Mouse (Mus musculus): Measurements from ENCODE around the gene Tagap1. TPM values are rescaled to one million over a fixed set of nuclear protein-coding genes. Genes with fewer than 3 reads are reported as not detected.
"Not testable (repeated sequence)": the region's sequence is repeated elsewhere in the genome, so short reads cannot be mapped to it uniquely, and the experiment has no call there.

Tagap1 gene
- polyA plus RNA-seq, 1 experiment = 12.8 TPM

DNA sequence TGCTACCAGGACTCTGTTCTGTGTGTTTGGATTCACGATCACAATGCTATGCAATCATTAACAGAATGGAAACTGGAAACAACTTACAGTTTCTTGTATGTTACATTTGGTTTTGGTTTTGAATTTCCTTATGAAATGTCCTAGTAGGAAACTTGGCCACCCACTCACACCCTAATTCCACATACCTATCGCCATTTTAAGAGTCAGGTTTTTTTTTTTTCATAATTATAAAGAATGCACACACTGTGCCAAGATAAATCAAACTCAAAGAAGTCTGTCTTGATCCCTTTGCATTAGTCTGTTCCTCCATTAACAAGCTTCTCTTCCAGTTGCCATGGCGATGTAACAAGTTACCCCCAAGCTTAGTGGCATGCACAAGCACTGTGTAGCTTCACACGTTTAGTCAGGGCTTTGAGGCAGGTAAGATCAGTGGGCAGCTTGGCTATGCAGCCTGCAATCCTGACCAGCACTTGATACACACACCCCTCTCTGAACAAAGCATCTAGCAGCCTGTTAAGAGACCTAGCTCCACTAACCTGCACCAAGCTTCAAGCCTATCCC is 12.0 kb upstream of the Tagap1 start:
- not testable (repeated sequence) for H3K4me3 ChIP-seq (ENCODE audit: insufficient read depth, low read length); H3K27ac ChIP-seq (ENCODE audit: insufficient read depth, low read depth, low read length); H3K4me1 ChIP-seq (ENCODE audit: control insufficient read depth, insufficient read depth, low read length)

- not testable (repeated sequence) for H3K27ac ChIP-seq (ENCODE audit: insufficient read depth, low read depth, low read length); H3K4me1 ChIP-seq (ENCODE audit: control insufficient read depth, insufficient read depth, low read length); H3K4me3 ChIP-seq (ENCODE audit: insufficient read depth, low read length)
These were observed 10.3 kb upstream of the Tagap1 start for GRCm38 (mm10) chr17:6971238-6971637.

- H3K4me1 ChIP-seq (ENCODE audit: control insufficient read depth, insufficient read depth, low read length); H3K4me3 ChIP-seq (ENCODE audit: insufficient read depth, low read length); H3K27ac ChIP-seq (ENCODE audit: insufficient read depth, low read depth, low read length): not testable (repeated sequence)
These were observed 9.4 kb upstream of the Tagap1 start, which contains the start of gene Rnaset2b for GRCm38 (mm10) chr17:6970334-6970733. Gene Rnaset2b, plus strand, starts transcription at chr17:6970634.

DNA sequence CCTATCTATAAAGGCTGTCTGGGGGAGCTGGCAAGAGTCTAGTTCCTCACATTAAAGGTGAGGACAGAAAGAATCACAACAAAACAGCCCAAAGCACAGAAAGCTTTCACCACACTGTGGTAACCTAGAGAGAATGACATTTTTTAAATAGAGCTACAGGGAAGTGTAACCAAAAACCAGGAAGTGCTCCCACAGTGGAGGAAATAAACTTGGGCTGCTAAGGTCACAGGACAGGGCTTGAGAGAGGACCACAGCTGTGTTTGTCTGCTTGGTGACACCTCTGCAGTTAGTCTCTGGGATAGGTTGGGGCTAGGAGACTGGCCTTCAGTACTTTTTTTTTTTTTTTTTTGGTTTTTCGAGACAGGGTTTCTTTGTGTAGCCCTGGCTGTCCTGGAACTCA is 6.7 kb upstream of the Tagap1 start:
- not testable (repeated sequence) for H3K4me1 ChIP-seq (ENCODE audit: control insufficient read depth, insufficient read depth, low read length); H3K4me3 ChIP-seq (ENCODE audit: insufficient read depth, low read length)
- peak overlapping the region; percentile 40 for H3K27ac ChIP-seq (ENCODE audit: insufficient read depth, low read depth, low read length)

DNA sequence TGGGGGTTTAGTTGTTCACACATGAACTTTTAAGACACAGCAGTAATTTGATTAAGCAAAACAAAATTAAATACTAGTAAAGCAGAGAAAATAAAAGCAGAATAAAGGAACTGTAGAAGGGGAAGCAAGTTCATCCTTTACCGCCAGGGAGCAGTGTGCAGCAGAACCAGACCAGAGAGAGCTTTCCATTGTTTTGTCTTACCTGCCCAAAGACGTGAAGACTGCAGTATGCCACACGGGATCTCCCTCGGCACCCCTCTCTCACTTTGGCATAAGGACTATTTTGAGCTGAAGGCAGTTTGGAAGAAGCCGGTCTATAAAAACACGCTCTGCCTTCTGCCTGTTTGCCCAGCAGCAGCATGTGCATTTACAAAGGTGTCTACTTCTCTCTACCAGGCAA is 4.4 kb upstream of the Tagap1 start:
- H3K27ac ChIP-seq (ENCODE audit: insufficient read depth, low read depth, low read length); H3K4me1 ChIP-seq (ENCODE audit: control insufficient read depth, insufficient read depth, low read length); H3K4me3 ChIP-seq (ENCODE audit: insufficient read depth, low read length): not testable (repeated sequence)

- H3K4me3 ChIP-seq (ENCODE audit: insufficient read depth, low read length) = not testable (repeated sequence)
- peaks cover 11% of the 10 kb centered on the region; the same call in 1 of the 2 replicates for H3K4me1 ChIP-seq (ENCODE audit: control insufficient read depth, insufficient read depth, low read length)
- H3K27ac ChIP-seq (ENCODE audit: insufficient read depth, low read depth, low read length) = peak overlapping the region; percentile 45
These were observed 2.0 kb upstream of the Tagap1 start for GRCm38 (mm10) chr17:6962936-6963335.

- H3K4me3 ChIP-seq (ENCODE audit: insufficient read depth, low read length) = not testable (repeated sequence)
- peak overlapping the region; percentile 50; the same call in 1 of the 2 replicates for H3K27ac ChIP-seq (ENCODE audit: insufficient read depth, low read depth, low read length)
- H3K4me1 ChIP-seq (ENCODE audit: control insufficient read depth, insufficient read depth, low read length) = peaks cover 12% of the 10 kb centered on the region; the same call in 1 of the 2 replicates
These were observed 1.4 kb upstream of the Tagap1 start for GRCm38 (mm10) chr17:6962339-6962738.

DNA sequence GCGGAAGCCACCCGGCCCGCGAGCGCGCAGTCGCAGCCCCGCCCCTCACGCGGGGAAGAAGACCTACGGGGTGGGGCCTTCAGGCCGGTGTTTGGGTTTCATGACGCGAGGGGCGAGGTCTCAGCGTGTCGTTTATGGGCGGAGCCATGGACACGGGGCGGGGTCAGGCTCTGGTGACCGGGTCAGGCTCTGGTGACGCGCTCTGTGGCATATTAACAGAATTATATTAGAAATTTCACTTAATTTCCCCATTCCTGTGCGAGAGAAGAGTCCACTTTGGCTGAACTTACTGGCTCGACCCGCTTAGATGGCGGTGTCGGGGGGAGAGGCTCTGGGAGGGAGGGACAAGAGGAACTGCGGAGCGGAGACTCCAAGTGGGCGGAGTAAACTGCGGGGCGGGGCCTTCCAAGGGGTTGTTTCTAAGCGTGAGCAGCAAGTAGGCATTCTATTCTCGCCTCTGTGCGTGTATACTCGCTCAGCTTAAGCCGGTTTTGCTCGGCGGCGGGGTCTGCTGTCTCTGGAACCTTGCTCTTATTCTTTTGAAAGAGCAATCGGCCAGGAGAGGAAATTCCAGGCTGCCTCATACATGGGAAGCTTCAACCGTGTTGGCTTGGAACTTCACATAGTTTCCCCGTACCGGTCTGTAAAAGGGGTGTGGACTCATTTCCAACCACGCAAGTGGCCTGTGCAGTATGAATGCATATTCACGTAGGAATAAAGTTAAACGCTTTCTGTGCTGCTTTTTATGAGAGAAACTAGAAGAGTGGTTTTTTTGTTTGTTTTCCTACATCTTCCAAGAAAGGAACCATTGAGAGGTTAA is 435 bp upstream of the Tagap1 start:
- Histone ChIP-seq H3K4me3 (ENCODE audit: insufficient read depth, low read length) (peak overlapping the region; percentile 56), H3K27ac (ENCODE audit: insufficient read depth, low read depth, low read length) (peak overlapping the region; percentile 30)
- H3K4me1 ChIP-seq (ENCODE audit: control insufficient read depth, insufficient read depth, low read length) = not testable (repeated sequence)

DNA sequence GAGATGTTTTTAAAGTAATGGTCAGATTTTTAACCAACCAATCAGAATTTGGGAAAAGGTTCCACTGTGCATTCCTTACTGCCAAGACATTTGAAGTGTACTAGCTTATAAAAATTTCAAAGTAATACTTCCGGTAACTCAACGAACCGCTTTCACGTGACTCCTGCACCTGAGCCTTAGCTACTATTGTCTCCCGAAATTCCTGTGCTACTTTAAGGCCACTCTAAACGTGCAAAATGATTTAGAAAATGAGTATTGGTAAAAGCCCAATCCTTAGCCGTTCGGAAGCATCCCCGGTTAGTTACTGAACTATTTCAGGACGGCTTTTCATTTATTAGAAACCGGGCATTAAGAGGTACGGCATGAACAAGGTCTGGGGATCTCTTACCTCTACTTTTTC is 607 bp downstream of the Tagap1 start:
- Histone ChIP-seq H3K4me3 (ENCODE audit: insufficient read depth, low read length) (peak overlapping the region; percentile 60), H3K27ac (ENCODE audit: insufficient read depth, low read depth, low read length) (peak overlapping the region; percentile 42; the same call in 1 of the 2 replicates)
- not testable (repeated sequence) for H3K4me1 ChIP-seq (ENCODE audit: control insufficient read depth, insufficient read depth, low read length)

GRCm38 (mm10) chr17:6959543-6960259 is 1.3 kb downstream of the Tagap1 start:
- H3K27ac ChIP-seq (ENCODE audit: insufficient read depth, low read depth, low read length); H3K4me1 ChIP-seq (ENCODE audit: control insufficient read depth, insufficient read depth, low read length): not testable (repeated sequence)
- H3K4me3 ChIP-seq (ENCODE audit: insufficient read depth, low read length) = peak overlapping the region; percentile 60

DNA sequence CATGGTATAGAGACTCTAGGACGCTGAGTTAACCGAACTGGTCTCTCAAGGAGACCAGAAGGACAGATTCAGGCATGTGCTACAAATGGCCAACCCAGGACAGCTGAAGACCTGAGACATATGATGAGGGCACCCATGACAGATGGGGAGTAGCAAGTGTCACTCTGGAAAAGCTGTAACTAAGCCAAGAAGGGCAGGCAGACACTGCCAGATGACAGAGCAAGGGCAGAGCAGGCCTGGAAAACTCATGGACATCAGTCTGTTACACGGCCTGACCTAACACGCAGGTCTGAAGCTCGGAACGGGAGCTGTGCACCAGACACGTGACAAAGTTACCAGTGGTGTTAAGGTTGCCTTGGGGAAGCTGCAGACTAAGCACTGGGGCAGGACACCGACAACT is 2.1 kb downstream of the Tagap1 start:
- H3K27ac ChIP-seq (ENCODE audit: insufficient read depth, low read depth, low read length); H3K4me1 ChIP-seq (ENCODE audit: control insufficient read depth, insufficient read depth, low read length); H3K4me3 ChIP-seq (ENCODE audit: insufficient read depth, low read length): not testable (repeated sequence)

DNA sequence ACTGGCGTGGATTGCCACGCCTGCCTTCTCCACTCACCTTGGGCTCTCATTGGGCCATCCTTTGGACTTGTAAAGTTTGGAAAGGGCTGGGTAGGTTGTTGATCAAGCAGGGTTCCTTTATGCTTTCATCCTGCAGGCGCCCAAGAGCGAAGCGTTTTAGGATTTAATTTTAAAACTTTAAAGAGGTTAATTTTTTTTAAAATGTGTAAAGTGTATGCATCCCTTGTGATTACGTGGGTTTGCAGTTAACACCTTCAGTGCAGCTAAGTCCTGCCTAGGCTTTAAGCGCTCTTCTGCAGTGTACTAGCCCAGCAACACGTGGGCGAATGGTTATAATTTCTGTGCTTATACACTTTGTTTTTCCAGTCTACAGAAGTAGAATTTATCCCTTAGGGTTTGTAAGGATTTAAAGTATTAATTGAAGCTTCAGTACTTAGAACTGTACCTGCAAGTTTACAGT is 12.2 kb downstream of the Tagap1 start:
- H3K4me1 ChIP-seq (ENCODE audit: control insufficient read depth, insufficient read depth, low read length); H3K27ac ChIP-seq (ENCODE audit: insufficient read depth, low read depth, low read length): not testable (repeated sequence)
- H3K4me3 ChIP-seq (ENCODE audit: insufficient read depth, low read length) = peak overlapping the region; percentile 79

GRCm38 (mm10) chr17:6947984-6948768 is 12.8 kb downstream of the Tagap1 start, which contains the start of gene Rsph3b:
Gene Rsph3b, minus strand, starts transcription at chr17:6948682.
- Histone ChIP-seq H3K4me3 (ENCODE audit: insufficient read depth, low read length) (peak within 1 kb of the TSS; percentile 79), H3K27ac (ENCODE audit: insufficient read depth, low read depth, low read length) (peak within 1 kb of the TSS; percentile 74)
- H3K4me1 ChIP-seq (ENCODE audit: control insufficient read depth, insufficient read depth, low read length) = not testable (repeated sequence)

DNA sequence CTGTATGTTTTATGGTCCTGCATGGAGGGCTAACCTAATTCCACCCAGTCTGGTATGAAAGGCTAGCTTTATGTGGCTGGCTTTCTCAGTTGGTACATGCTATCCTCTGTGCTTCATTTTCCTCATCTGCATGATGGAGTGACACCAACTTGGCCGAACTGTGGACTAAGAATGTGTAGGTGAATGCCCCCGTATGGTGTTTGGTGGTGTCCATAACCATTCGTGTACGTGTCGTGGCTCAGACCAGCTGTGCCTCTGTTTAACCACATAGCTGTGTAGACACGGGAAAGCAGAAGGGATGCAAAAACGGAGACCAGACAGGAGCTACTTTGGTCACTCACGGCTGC is 13.3 kb downstream of the Tagap1 start:
- H3K27ac ChIP-seq (ENCODE audit: insufficient read depth, low read depth, low read length); H3K4me1 ChIP-seq (ENCODE audit: control insufficient read depth, insufficient read depth, low read length): not testable (repeated sequence)
- peak overlapping the region; percentile 79 for H3K4me3 ChIP-seq (ENCODE audit: insufficient read depth, low read length)

DNA sequence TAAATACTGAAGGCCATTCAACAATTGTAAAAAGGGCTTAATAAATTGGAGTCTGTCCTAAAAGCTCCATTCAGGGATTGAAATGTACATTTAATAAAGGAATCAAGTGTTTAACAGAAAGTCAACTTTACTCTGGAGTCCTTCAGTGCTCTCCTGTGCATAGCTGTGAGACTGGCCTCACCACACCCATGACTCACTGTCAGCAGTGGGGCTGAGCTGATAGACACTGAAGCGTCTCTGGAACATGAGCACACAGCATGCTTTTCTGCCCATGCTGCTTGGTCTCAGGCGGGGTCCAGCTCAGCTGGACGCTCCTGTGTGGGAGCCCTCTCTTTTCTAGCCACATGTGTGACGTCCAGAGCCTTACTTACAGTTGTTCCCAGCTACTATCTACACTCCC is 18.4 kb downstream of the Tagap1 start:
- not testable (repeated sequence) for H3K4me1 ChIP-seq (ENCODE audit: control insufficient read depth, insufficient read depth, low read length); H3K4me3 ChIP-seq (ENCODE audit: insufficient read depth, low read length); H3K27ac ChIP-seq (ENCODE audit: insufficient read depth, low read depth, low read length)
